Mouse (Mus musculus): ENCODE data around the gene Gm7030. TPM values are rescaled to one million over a fixed set of nuclear protein-coding genes. Genes with fewer than 3 reads are reported as not detected.
A peak's percentile ranks its signal among the peaks of the same experiment; 100 is the strongest.
"Not testable (repeated sequence)": the region's sequence is repeated elsewhere in the genome, so short reads cannot be mapped to it uniquely, and the experiment has no call there.

Gm7030 gene
- total RNA-seq, 2 experiments from 2014 or later, result not detected

- TF ChIP-seq CTCF (IDR thresholded peaks at IDR 0.05), result peak; percentile 70
- DNase-seq (ENCODE audit: extremely low spot score in 1 of 2, low spot score in 2 of 2), result peak in 1 of 2 experiments; percentile 34
- H3K4me3 ChIP-seq, H3K27ac ChIP-seq: not testable (repeated sequence)
- intact Hi-C loops (cut with DNase I), result loop anchor here (1.0 kb wide), 1 partner anchor 117 kb away; no protein-coding TSS in a partner anchor
Measured at GRCm38 (mm10) chr17:36113979-36114593, 15.1 kb downstream of the Gm7030 start.

DNA sequence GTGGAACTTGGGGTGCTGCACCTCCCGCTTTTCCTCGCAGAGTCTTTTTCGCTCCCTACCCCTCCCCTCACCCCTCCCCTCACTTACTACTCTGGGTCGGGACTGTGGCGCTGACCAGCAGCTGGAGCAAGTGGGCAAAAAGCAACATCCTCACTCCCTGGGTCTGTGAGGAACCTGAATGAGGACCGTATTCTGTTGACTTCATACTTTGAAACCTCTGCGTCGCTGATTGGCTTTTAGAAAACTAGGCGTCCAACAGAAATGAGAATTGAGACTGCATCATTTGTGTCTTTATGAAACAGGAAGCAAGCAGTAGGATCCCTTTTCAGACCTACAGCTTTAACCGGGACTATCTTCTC, 17.7 kb downstream of the Gm7030 start:
- intact Hi-C loops (cut with DNase I); H3K27ac ChIP-seq; DNase-seq (ENCODE audit: extremely low spot score in 1 of 2, low spot score in 2 of 2): not testable (repeated sequence)
- peak overlapping the region; percentile 43 for H3K4me3 ChIP-seq

DNA sequence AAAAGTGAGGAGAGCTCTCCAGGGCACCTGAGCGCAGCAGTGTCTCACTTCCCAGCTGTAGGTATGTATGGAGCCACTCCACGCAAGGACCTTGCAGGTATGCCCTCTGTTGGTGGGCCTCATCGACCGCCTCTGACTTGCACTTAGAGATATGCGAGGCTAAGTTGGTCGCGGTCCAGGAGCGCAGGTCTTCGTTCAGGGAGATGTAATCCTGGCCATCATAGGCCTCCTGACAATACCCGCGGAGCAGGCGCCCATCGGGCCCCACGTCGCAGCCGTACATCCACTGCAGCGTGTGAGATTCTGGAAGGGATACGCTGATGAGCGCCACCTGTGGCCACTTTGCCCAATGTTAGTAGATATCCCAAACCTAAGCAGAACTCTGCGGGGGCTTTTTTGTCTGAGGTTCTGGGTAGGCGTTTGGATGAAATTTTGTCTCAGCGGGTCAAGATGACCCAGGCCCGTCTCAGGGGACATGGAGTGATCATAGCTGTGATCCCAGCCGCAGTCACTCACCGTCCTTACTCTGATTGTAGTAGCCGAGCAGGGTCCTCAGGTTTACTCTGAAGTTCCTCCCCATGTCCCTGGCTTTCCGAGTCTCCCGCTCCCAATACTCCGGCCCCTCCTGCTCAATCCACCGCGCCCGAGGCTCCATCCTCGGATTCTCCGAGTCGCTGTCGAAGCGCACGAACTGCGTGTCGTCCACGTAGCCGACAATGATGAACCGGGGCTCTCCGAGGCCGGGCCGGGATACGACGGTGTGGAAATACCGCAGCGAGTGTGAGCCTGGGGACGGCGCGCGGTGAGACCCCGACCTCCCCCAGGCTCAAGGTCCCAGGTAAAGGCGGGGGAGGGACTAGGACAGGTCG, 18.4 kb downstream of the Gm7030 start:
- peak overlapping the region; percentile 43 for H3K4me3 ChIP-seq
- intact Hi-C loops (cut with DNase I); DNase-seq (ENCODE audit: extremely low spot score in 1 of 2, low spot score in 2 of 2); H3K27ac ChIP-seq: not testable (repeated sequence)
- peak; percentile 52 for TF ChIP-seq CTCF (IDR thresholded peaks at IDR 0.05)

DNA sequence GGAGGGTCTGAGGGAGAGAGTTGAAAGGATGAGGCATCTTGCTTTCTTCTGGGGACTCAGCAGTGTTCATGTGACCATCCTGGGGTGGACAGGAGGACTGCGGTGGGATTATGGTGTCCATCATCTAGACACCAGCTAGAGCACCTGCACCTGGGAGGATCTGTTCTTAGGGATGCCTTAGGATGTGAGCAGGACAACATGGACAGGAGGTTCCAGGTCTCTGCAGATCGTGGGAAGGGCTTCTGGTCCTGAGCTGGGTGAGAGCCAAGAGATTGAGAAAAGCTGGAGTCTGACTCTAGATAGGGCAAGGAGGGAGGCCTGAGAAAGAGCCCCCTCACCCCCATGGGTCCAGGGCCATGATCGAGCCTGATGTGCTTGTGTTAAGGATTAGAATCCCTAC, 19.1 kb downstream of the Gm7030 start:
- DNase-seq (ENCODE audit: extremely low spot score in 1 of 2, low spot score in 2 of 2); H3K27ac ChIP-seq; H3K4me3 ChIP-seq; intact Hi-C loops (cut with DNase I): not testable (repeated sequence)

- H3K4me3 ChIP-seq; H3K27ac ChIP-seq; intact Hi-C loops (cut with DNase I); DNase-seq (ENCODE audit: extremely low spot score in 1 of 2, low spot score in 2 of 2): not testable (repeated sequence)
Measured at GRCm38 (mm10) chr17:36102091-36102490, 27.1 kb downstream of the Gm7030 start.

GRCm38 (mm10) chr17:36099603-36100002, 29.6 kb downstream of the Gm7030 start:
- intact Hi-C loops (cut with DNase I); H3K27ac ChIP-seq; DNase-seq (ENCODE audit: extremely low spot score in 1 of 2, low spot score in 2 of 2); H3K4me3 ChIP-seq: not testable (repeated sequence)

GRCm38 (mm10) chr17:36093936-36094335, 35.3 kb downstream of the Gm7030 start:
- DNase-seq (ENCODE audit: extremely low spot score in 1 of 2, low spot score in 2 of 2), result no peak
- no peak for TF ChIP-seq CTCF (IDR thresholded peaks at IDR 0.05)
- Histone ChIP-seq H3K4me3 (no peak overlapping the region), H3K27ac (no peak overlapping the region)
- intact Hi-C loops (cut with DNase I), result no loop called here

DNA sequence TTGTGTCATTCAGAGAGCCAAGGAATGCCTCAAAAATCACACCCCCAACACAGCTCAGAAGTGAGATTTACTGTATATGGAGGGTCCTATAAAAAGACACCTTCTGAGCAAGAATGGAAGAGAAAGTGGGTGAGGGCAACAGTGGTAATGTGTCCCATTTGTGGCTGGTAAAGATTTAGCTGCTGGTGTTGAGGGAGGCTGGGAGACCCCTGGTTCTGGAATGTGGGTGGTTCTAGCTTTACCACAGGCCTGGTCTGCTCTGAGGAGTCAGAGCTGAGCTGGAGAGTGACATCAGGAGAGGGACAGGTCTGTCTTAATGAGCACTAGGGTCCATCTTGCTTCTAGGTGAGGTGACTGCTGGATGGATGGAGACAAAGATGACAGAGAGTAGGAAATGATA, 36.7 kb downstream of the Gm7030 start:
- DNase-seq (ENCODE audit: extremely low spot score in 1 of 2, low spot score in 2 of 2); H3K4me3 ChIP-seq; intact Hi-C loops (cut with DNase I); H3K27ac ChIP-seq: not testable (repeated sequence)

DNA sequence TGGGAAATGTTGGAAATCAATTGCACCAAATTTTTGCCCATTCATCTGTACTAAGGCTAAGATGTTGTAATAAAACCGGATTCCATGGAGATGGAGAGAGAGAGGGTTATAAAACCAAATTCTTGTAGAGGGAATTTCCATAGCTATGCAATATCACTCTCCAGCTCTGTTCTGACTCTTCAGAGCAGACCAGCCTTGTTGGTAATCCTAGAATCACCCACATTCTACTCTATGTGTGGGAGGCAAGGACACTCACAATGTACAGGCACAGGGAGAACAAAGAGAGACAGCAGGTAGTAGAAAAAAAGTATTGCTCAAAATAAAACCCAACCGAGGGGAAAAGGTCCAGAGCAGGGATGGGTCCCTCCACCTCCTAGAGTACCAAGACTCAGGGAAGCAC, 37.3 kb downstream of the Gm7030 start:
- DNase-seq (ENCODE audit: extremely low spot score in 1 of 2, low spot score in 2 of 2); H3K4me3 ChIP-seq; intact Hi-C loops (cut with DNase I); H3K27ac ChIP-seq: not testable (repeated sequence)

DNA sequence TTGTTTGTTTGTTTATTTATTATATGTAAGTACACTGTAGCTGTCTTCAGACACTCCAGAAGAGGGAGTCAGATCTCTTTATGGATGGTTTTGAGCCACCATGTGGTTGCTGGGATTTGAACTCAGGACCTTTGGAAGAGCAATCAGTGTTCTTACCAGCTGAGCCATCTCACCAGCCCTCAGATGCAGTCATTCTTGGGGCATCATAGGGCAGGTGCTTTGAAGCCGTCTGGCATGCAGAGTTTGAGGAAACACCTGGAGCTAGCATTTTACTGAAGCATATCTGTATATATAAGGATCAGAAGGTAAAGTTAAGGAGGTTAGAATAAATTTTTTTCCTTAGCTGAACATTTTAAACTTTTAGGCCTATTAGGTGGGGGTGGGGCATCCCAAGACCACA, 43.2 kb downstream of the Gm7030 start:
- intact Hi-C loops (cut with DNase I); DNase-seq (ENCODE audit: extremely low spot score in 1 of 2, low spot score in 2 of 2); H3K4me3 ChIP-seq; H3K27ac ChIP-seq: not testable (repeated sequence)

DNA sequence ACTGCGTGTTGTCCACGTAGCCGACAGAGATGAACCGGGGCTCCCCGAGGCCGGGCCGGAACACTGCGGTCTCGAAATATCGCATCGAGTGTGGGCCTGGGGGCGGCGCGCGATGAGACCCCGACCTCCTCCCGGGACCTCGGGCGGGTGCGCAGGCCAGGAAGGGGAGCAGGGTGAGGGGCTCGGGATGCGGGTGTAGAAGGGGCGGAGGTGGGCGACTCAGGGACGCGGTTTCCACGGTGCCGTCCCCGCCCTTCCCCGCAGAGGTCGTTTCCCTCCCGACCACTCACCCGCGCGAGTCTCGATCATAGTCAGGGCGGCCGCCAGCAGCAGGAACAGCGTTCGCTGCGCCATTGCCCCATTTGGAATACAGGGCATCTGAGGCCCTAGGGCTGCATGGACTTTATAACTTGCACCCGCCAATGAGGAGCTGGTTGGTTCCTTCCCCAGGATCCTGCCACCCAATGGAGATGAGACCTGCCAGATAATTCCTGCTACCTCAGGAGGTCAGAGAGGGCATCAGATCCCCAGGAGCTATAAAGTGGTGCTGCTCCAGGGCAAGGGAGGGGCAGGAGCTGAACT, 45.3 kb downstream of the Gm7030 start:
- H3K27ac ChIP-seq, result no peak overlapping the region
- TF ChIP-seq CTCF (IDR thresholded peaks at IDR 0.05), result no peak
- intact Hi-C loops (cut with DNase I), result no loop called here
- peak overlapping the region; percentile 50 for H3K4me3 ChIP-seq
- DNase-seq (ENCODE audit: extremely low spot score in 1 of 2, low spot score in 2 of 2), result peak in 1 of 2 experiments; percentile 13

DNA sequence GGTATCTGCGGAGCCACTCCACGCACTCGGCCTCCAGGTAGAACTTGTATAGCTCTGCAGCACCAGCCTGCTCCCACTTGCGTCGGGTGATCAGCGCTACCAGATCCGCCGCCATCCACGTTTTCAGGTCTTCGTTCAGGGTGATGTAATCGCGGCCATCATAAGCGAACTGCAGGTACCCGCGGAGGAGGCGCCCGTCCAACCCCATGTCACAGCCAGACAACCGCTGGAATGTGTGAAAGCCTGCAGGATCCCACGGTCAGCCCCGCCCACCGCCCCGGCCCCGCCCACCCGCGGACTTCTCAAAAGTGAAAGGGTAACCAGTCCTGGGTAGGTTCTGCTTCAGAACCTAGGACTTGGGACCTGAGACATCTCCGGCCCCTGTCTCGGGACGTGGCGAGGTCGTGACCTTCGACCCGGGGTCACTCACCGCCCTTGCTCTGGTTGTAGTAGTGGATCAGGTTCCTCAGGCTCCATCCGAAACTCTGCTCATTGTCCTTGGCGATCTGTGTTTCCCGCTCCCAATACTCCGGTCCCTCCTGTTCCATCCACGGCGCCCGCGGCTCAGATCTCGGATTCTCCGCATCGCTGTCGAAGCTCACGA, 45.9 kb downstream of the Gm7030 start:
- DNase-seq (ENCODE audit: extremely low spot score in 1 of 2, low spot score in 2 of 2), result peak in 1 of 2 experiments; percentile 32
- Histone ChIP-seq H3K4me3 (peak overlapping the region; percentile 50), H3K27ac (no peak overlapping the region)
- intact Hi-C loops (cut with DNase I), result no loop called here
- no peak for TF ChIP-seq CTCF (IDR thresholded peaks at IDR 0.05)

DNA sequence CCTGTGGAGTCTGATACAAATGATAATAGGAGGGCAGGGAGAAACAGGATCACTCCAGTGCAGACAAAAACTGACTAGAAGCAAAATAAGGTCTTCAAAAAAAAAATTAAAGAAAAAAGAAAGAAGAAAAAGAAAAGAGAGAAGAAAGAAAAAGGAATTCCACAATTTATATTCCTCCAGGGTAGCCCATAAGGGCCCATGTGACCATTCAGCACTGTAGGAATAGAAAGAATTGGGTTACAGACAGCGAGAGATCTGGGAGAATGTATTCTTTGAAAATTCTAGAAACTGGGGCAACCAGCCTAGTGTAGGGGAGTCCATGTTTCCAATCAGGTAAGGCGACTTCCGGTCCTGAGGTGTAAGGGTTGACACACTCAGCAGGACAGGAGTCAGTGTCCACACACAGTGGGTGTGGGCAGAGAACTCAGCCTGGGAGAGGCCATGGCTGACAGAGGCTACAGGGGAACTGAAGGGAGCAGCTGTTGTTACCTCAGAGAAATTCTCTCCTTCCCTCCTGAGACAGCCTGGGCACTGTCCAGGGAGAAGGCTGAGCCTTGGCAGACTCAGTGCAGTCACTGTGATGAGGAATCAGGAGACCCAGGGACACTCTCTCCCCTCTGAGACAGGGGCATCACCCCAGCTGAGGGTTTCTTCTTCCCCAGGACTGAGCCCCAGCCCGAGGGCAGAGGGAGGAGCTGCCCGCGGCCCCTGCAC, 46.5 kb downstream of the Gm7030 start:
- H3K27ac ChIP-seq; intact Hi-C loops (cut with DNase I): not testable (repeated sequence)
- H3K4me3 ChIP-seq, result peak overlapping the region; percentile 50
- peak in 1 of 2 experiments; percentile 20 for DNase-seq (ENCODE audit: extremely low spot score in 1 of 2, low spot score in 2 of 2)

- H3K27ac ChIP-seq; H3K4me3 ChIP-seq; DNase-seq (ENCODE audit: extremely low spot score in 1 of 2, low spot score in 2 of 2); intact Hi-C loops (cut with DNase I): not testable (repeated sequence)
Measured at GRCm38 (mm10) chr17:36081901-36082300, 47.3 kb downstream of the Gm7030 start.
